Mouse (Mus musculus): ENCODE results near the gene Shoc2. TPM values are rescaled to one million over a fixed set of nuclear protein-coding genes. Genes with fewer than 3 reads are reported as not detected.
"Not testable (repeated sequence)": the region's sequence is repeated elsewhere in the genome, so short reads cannot be mapped to it uniquely, and the experiment has no call there.

Gene Shoc2
- total RNA-seq, 2 experiments from 2014 or later, result 41.0 to 41.3 TPM

- DNase-seq, result no peak
These were observed 11.1 kb upstream of the Shoc2 start for GRCm38 (mm10) chr19:53933050-53933449.

- DNase-seq, result no peak
These were observed 10.1 kb upstream of the Shoc2 start for GRCm38 (mm10) chr19:53934046-53934445.

DNA sequence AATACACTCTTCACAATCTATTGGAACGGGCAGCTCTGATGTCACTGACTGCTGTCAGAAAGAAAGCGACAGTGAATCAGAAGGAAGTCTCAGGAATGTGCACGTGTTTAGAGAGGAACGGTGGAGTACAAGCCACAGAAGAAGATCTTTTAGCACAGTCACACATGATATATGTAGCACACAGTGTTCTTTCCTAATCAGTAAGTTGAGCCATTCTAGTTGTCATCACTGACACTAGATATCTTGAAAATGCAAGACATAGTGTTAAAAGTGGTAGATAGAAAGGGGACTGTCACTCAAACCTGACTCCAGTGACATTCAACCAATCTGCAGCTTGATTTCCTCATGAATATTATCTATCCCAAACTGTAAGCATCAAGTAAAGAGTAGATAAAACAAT, 4.6 kb upstream of the Shoc2 start:
- DNase-seq, result no peak

GRCm38 (mm10) chr19:53941139-53941538, 3.0 kb upstream of the Shoc2 start:
- no peak for DNase-seq

DNA sequence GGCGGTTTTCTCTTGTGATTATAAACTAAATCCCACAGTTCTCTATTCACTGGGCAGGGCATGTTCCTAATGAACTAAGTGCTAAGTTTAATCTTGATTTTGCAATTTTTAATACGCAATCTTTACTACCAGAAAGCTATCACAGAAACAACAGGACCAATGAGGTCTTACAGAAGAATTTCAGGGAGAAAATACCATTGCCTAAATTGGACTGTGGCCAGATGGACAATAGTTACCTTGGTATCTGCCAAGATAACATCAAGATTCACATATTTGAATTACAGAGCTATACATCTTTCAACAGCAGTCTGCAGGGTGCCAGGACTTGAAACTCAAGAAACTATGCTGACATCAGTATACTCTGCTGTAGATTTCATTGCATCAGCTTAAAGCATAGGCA, 1.8 kb upstream of the Shoc2 start:
- no peak for DNase-seq

DNA sequence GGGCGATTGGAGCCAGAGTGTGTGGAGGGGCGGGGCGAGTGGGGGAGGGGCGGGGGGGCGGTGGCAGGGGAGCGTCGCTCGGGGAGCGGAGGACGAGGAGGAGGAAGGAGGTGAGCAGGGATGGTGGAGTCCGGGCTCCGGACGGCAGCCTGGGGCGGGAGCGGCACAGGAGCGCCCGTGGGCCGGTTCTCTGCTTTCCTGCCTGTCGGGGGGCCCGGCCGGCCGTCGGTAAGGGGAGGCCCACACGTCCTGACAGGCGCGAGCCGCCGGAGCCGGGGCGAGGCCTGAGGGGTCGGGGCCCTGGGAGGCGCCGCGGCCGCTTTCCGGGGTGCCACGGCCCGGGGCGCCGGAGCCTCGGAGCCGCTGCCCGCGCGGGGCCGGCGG, 672 bp downstream of the Shoc2 start:
- no peak for DNase-seq

- DNase-seq, result peak; percentile 59
These were observed 1.3 kb downstream of the Shoc2 start for GRCm38 (mm10) chr19:53945171-53946042.

DNA sequence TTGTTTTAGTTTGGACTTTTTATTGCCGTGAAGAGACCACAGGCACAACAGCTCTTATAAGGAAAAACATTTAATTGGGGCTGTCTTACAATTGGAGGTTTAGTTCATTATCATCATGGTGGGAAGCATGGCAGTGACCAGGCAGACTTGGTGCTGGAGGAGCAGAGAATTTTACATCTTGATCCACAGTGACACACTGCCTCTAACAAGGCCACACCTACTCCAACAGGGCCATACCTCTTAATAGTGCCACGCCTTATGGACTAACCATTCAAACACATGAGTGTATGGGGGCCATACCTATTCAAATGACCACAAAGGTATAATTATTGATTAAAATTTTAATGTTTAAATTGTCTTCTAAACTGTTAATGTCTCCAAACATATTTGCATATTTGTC, 13.4 kb downstream of the Shoc2 start:
- no peak for DNase-seq

GRCm38 (mm10) chr19:53962511-53962910, 18.4 kb downstream of the Shoc2 start:
- no peak for DNase-seq

- not testable (repeated sequence) for DNase-seq
These were observed 20.2 kb downstream of the Shoc2 start for GRCm38 (mm10) chr19:53964347-53964746.

- peak; percentile 37 for DNase-seq
These were observed 21.0 kb downstream of the Shoc2 start for GRCm38 (mm10) chr19:53964910-53965633.

- no peak for DNase-seq
These were observed 25.1 kb downstream of the Shoc2 start for GRCm38 (mm10) chr19:53969226-53969625.

- no peak for DNase-seq
These were observed 27.8 kb downstream of the Shoc2 start for GRCm38 (mm10) chr19:53971938-53972337.

GRCm38 (mm10) chr19:53973656-53974055, 29.6 kb downstream of the Shoc2 start:
- no peak for DNase-seq

DNA sequence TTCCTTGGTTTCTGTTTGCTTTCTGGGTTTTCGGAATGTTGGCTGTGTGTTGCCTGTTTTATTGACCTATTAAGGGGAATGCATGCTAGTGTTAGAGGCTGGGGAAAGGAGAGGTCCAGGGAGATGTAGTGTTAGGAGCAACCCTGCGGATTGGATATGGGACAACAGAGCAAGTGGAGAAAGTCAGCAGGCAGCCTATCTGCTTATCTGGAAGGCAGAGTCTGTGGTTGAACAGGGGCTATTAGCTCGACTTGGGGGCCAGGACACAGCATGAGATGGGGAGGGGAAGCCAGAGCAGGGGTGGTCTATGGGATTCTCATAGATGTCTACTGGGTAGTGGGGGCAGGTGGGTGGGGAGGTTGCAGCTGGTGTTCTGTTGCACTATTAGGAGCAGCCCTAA, 37.9 kb downstream of the Shoc2 start:
- DNase-seq, result no peak

DNA sequence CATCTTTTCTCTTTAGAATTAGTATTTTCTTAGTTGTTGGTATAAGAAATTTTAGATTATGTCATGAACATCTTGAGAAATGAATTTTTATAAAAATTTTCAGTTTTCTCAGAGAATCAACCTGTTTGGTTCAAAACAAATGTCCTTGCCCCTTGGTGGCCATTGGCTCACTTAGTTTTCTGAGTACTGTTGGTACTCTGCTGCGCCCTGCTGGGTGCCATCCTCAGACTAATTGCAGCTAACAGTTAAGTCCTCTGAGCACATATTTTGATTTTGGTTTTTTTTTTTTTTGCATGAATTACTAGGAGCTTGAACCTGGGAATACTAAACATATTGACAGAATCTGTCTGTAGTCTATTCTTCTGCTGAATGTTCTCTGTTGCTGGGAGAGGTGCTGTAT, 39.2 kb downstream of the Shoc2 start:
- DNase-seq, result peak; percentile 20

DNA sequence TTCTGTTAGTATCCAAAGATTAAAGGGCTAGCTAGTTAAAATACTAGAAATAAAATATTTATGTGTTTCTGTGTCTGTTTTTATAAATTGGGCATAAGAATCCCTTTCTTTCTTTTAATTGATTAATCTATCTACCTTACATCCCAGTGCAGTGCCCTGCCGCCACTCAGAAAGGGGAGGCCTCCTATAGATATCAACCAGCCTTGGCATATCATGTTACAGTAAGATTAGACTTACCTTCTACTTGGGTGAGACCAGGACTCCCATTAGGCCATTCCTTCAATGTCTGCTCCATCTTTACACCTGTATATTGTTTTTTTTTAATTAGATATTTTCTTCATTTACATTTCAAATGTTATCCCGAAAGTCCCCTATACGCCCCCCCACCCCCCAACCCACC, 40.5 kb downstream of the Shoc2 start:
- DNase-seq, result no peak

GRCm38 (mm10) chr19:53990538-53990937, 46.4 kb downstream of the Shoc2 start:
- no peak for DNase-seq

GRCm38 (mm10) chr19:53993860-53994259, 49.8 kb downstream of the Shoc2 start:
- no peak for DNase-seq

DNA sequence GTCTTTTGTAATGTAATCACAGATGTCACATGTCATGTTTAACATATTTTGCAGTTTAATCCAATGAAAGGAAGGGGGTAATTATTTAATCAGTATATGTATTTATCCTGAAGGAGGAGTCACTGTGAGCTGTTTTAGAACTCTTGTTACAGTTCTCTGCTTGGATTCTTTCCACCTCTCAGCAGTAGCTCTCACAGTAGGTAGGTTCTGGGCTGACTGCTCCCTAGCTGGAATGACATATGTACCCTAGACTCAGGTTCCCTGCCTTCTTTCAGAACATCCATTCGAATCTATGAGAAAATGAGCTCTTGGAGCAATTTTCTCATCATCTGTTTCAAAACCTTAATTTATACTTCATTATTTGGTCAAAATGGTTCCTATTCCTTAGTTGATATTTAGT, 50.2 kb downstream of the Shoc2 start:
- no peak for DNase-seq

DNA sequence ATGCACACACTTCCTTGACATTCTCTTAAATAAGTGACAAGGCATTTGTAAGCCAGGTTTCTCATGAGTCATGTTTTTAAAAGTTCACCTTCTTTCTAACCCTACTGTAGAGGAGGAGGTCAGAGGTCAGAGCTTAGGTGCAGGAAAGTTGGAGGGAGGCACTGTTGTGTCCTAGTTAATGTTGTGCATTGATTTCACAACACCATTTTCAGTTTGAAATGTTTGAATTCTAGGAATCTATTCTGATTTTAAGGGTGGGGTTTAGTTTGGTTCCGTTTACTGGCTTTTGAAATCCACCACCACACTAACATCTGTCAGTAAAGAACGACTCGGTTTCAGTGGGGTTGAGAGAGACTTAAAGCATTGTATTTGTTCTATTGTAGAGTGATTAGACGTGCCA, 66.9 kb downstream of the Shoc2 start:
- DNase-seq, result no peak

DNA sequence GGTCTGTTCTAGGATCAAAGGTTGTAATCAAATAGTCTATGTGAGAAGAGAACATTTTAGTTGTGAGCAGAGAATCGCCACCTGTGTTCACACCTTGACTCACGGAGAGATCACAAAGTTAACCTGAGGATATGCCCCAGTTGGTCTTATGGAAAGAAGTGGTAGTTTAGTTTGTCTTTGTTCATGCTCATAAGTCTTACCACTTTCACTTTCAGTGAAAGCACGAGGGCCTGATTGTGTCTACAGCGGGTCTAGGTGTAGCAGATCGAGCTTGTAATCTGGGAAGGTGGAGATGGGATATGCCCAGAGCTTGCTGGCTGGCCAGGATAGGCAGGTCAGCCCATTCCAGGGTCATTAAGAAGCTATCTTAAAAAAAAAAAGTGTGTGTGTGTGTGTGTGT, 70.9 kb downstream of the Shoc2 start:
- no peak for DNase-seq

GRCm38 (mm10) chr19:54015503-54015902, 71.4 kb downstream of the Shoc2 start:
- no peak for DNase-seq

DNA sequence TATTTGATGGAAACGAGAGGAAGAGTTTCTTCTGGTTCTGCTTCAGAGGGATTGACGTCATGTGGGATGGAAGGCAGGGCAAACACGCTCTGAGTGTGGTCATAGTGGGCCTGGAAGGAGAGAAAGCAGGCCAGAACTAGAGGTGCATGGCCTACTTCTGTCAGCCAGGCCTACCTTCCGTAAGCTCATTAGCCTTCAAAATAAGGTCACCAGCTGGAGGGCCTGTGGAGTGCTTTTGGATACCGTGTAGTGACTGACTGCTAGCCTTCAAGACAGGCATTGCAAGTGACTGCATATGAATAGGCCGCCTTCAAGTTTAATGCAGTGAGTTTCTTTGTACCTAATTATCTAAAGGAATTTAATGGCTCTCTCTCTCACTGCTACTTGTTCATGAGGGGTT, 91.0 kb downstream of the Shoc2 start:
- no peak for DNase-seq

All from adrenal gland, postnatal 10 days (tissue).